Mouse (Mus musculus): Measurements from ENCODE around the gene Mrpl14.

The Mrpl14 gene

GRCm38 (mm10) chr17:45724574-45724921 lies 38.4 kb downstream of the Mrpl14 start:
- DNase-seq (ENCODE audit: low spot score): no peak

GRCm38 (mm10) chr17:45726249-45726648 lies 40.1 kb downstream of the Mrpl14 start:
- DNase-seq (ENCODE audit: low spot score): no peak

- DNase-seq (ENCODE audit: low spot score): no peak
Observed at GRCm38 (mm10) chr17:45727481-45727880, 41.4 kb downstream of the Mrpl14 start.

GRCm38 (mm10) chr17:45727983-45728723 lies 42.0 kb downstream of the Mrpl14 start:
- DNase-seq (ENCODE audit: low spot score): peak; percentile 37

- peak; percentile 43 for DNase-seq (ENCODE audit: low spot score)
Observed at GRCm38 (mm10) chr17:45729387-45729786, 43.3 kb downstream of the Mrpl14 start.

- no peak for DNase-seq (ENCODE audit: low spot score)
Observed at GRCm38 (mm10) chr17:45730696-45731095, 44.6 kb downstream of the Mrpl14 start.

GRCm38 (mm10) chr17:45731172-45731864 lies 45.2 kb downstream of the Mrpl14 start:
- peak; percentile 90 for DNase-seq (ENCODE audit: low spot score)

GRCm38 (mm10) chr17:45733038-45733734 lies 47.1 kb downstream of the Mrpl14 start:
- no peak for DNase-seq (ENCODE audit: low spot score)

GRCm38 (mm10) chr17:45733735-45734301 lies 47.7 kb downstream of the Mrpl14 start, which contains the start of gene 1600014C23Rik:
1600014C23Rik (minus strand) TSS chr17:45733844.
- DNase-seq (ENCODE audit: low spot score): peak; percentile 51

- no peak for DNase-seq (ENCODE audit: low spot score)
Observed at GRCm38 (mm10) chr17:45734333-45734732, 48.2 kb downstream of the Mrpl14 start.

GRCm38 (mm10) chr17:45734881-45735280 lies 48.8 kb downstream of the Mrpl14 start:
- no peak for DNase-seq (ENCODE audit: low spot score)

GRCm38 (mm10) chr17:45735382-45736310 lies 49.5 kb downstream of the Mrpl14 start:
- DNase-seq (ENCODE audit: low spot score): peak; percentile 92

- peak; percentile 94 for DNase-seq (ENCODE audit: low spot score)
Observed at GRCm38 (mm10) chr17:45736311-45737077, 50.4 kb downstream of the Mrpl14 start.

- peak; percentile 52 for DNase-seq (ENCODE audit: low spot score)
Observed at GRCm38 (mm10) chr17:45737078-45737601, 51.0 kb downstream of the Mrpl14 start.

GRCm38 (mm10) chr17:45742371-45743147 lies 56.4 kb downstream of the Mrpl14 start:
- no peak for DNase-seq (ENCODE audit: low spot score)

GRCm38 (mm10) chr17:45745629-45746028 lies 59.5 kb downstream of the Mrpl14 start:
- DNase-seq (ENCODE audit: low spot score): no peak

- no peak for DNase-seq (ENCODE audit: low spot score)
Observed at GRCm38 (mm10) chr17:45746755-45747154, 60.6 kb downstream of the Mrpl14 start.

- no peak for DNase-seq (ENCODE audit: low spot score)
Observed at GRCm38 (mm10) chr17:45747293-45747692, 61.2 kb downstream of the Mrpl14 start.

Measured in embryo, embryonic 10 days (tissue).